28 mouse cellular contexts compared by ENCODE assay signal in the genomic region with DNA sequence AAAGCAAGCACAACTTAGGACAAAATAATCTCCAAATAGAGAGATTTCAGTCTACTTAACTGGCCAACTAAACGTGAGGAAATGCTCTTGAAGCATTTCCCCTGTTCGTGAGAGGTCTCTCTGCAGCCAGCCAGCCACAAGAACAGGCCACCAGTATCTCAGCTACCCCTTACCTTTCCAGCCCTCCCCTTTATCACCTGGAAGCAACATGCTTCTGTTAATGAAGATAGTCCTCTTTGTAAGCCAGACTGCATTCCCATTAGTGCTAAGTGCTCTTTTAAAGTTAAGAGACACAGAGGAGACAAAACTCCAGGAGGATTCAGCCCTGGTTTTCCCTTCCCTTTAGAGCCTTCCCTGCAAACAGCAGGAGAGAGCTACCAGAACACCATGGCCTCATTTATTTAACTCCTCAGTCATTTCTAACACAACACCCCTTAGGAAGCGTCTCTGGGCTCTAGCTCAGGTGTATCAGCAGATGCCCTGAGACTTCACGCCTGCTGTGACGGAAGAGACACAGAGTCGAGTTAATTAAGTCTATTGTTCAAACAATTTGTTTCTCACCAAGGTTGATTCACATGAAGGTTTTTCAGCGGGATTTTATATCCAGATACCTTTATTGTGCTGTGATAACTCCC.
A peak's percentile ranks its signal among the peaks of the same experiment; 100 is the strongest.
DNase-seq lines count a peak whose midpoint lies in the region; ATAC-seq and TF ChIP-seq lines count a peak whose summit lies in the region.
"Had no signal": no experiment of that assay in that cellular context is flagged by ENCODE, and none has a peak within 500 bp of the region (broad histone marks: within the 10 kb centered on the region; RNA-seq: fewer than 3 reads in every experiment).

No protein-coding gene starts in this region.

- no peak overlapping the region for H3K27ac ChIP-seq in midbrain, postnatal 0 days (ENCODE audit: low read depth, low read length)
- no peak overlapping the region for H3K27ac ChIP-seq in midbrain, embryonic 15.5 days
- H3K27ac ChIP-seq: hindbrain, embryonic 13.5 days; midbrain, embryonic 12.5 days had no signal

- no peaks in the 10 kb centered on the region for H3K4me1 ChIP-seq in midbrain, postnatal 0 days (ENCODE audit: insufficient read depth, low read length)
- 0 out of 2 replicates have a peak, but pooled peaks cover 12% of the 10 kb centered on the region for H3K4me1 ChIP-seq in midbrain, embryonic 15.5 days

- no peaks in the 10 kb centered on the region for H3K27me3 ChIP-seq in midbrain, postnatal 0 days (ENCODE audit: insufficient read depth, low read length)
- H3K27me3 ChIP-seq in midbrain, embryonic 15.5 days (replicated peaks): no peaks in the 10 kb centered on the region
- H3K27me3 ChIP-seq: hindbrain, embryonic 13.5 days; megakaryocyte, embryonic 14.5 days had no signal

- H3K36me3 ChIP-seq in midbrain, postnatal 0 days (ENCODE audit: insufficient read depth, low read length): no peaks in the 10 kb centered on the region
- H3K36me3 ChIP-seq in midbrain, embryonic 15.5 days (replicated peaks): no peaks in the 10 kb centered on the region
- H3K36me3 ChIP-seq: hindbrain, embryonic 13.5 days; midbrain, embryonic 12.5 days had no signal

- no peak overlapping the region for H3K4me3 ChIP-seq in midbrain, postnatal 0 days (ENCODE audit: low read depth, low read length)
- no peak overlapping the region for H3K4me3 ChIP-seq in midbrain, embryonic 15.5 days
- H3K4me3 ChIP-seq: hindbrain, embryonic 13.5 days; megakaryocyte, embryonic 14.5 days; midbrain, embryonic 12.5 days had no signal

- 54% methylated on average over 7 of the region's 7 CpGs for WGBS in midbrain, postnatal 0 days
- WGBS in midbrain, embryonic 15.5 days: 45% methylated on average over 7 of the region's 7 CpGs

- H3K9ac ChIP-seq in midbrain, postnatal 0 days (replicated peaks; ENCODE audit: low read length, poor library complexity, severe bottlenecking): no peak overlapping the region
- no peak overlapping the region for H3K9ac ChIP-seq in midbrain, embryonic 15.5 days
- H3K9ac ChIP-seq: hindbrain, embryonic 13.5 days; midbrain, embryonic 12.5 days had no signal

- no peak for ATAC-seq in midbrain, postnatal 0 days (ENCODE audit: low FRiP score)
- no peak for ATAC-seq in midbrain, embryonic 15.5 days (replicated peaks)
- ATAC-seq in CD4-positive, CD25-positive, alpha-beta regulatory T cell, adult 4 months: no peak
- ATAC-seq: activated CD4-positive, CD25-positive, alpha-beta regulatory T cell, adult 4 months; forebrain, embryonic 14.5 days; intestine, postnatal 0 days; lung, postnatal 0 days had no signal

- DNase-seq in cerebellum, adult 9-11 months: peak; percentile 38
- DNase-seq in cerebellum, postnatal 36 days: no peak
- peak; percentile 8 for DNase-seq in midbrain, postnatal 0 days (ENCODE audit: low spot score)
- DNase-seq in c-Kit-positive CD71-positive TER-119-negative erythroid progenitor cells, embryonic 14.5 days (ENCODE audit: low read depth): peak; percentile 32
- no peak for DNase-seq in spleen, postnatal 14 days (ENCODE audit: low spot score in 2 of 2)
- DNase-seq: adrenal gland, adult 2 months; adrenal gland, postnatal 36 days; cerebellum, postnatal 10 days; gastrocnemius, postnatal 25 days; heart, adult 18-20 months; heart, postnatal 36 days; kidney, adult 9 months; kidney, postnatal 10 days; layer of hippocampus, adult 9-11 months; liver; lung, adult 18-20 months; lung, postnatal 4 days; thymus, postnatal 4 days had no signal

- H3K9me3 ChIP-seq in midbrain, postnatal 0 days (ENCODE audit: low read length): no peaks in the 10 kb centered on the region
- H3K9me3 ChIP-seq in midbrain, embryonic 15.5 days: no peaks in the 10 kb centered on the region
- H3K9me3 ChIP-seq: hindbrain, embryonic 13.5 days; megakaryocyte, embryonic 14.5 days; midbrain, embryonic 12.5 days had no signal

- no peak overlapping the region for H3K4me2 ChIP-seq in midbrain, postnatal 0 days (ENCODE audit: low read depth, low read length, poor library complexity, severe bottlenecking)
- no peak overlapping the region for H3K4me2 ChIP-seq in midbrain, embryonic 15.5 days
- H3K4me2 ChIP-seq: heart, embryonic 11.5 days; hindbrain, embryonic 13.5 days; midbrain, embryonic 12.5 days had no signal

- no peak for TF ChIP-seq CTCF in midbrain, postnatal 0 days (IDR thresholded peaks at IDR 0.05)

Comparison
In these comparisons a context has a peak if more than half of its experiments do, and no peak if none do; other contexts are left out.
1. DNase-seq: peak in cerebellum, adult 9-11 months (single experiment), midbrain, postnatal 0 days (single experiment) and c-Kit-positive CD71-positive TER-119-negative erythroid progenitor cells, embryonic 14.5 days (single experiment); none in cerebellum, postnatal 36 days (0 of 2) and spleen, postnatal 14 days (0 of 2).